In genomic region chr17:6172926-6173690, GRCm38 (mm10) we compare ENCODE assay signal across 8 mouse cellular contexts.
DNase-seq lines count a peak whose midpoint lies in the region; ATAC-seq and TF ChIP-seq lines count a peak whose summit lies in the region.

No protein-coding gene starts in this region.

- H3K9me3 ChIP-seq in G1E (replicated peaks): no peaks in the 10 kb centered on the region
- H3K9me3 ChIP-seq in megakaryocyte, embryonic 14.5 days: peaks cover 7% of the 10 kb centered on the region

- no peak overlapping the region for H3K4me3 ChIP-seq in G1E (ENCODE audit: low read depth, low read length)
- H3K4me3 ChIP-seq in embryonic fibroblast, embryonic 13.5 days (ENCODE audit: insufficient read depth, low read length): no peak overlapping the region
- H3K4me3 ChIP-seq in megakaryocyte, embryonic 14.5 days (replicated peaks): peak overlapping the region; percentile 82

- H3K27ac ChIP-seq in embryonic fibroblast, embryonic 13.5 days (ENCODE audit: insufficient read depth, low read length): peak overlapping the region; percentile 95

- peaks cover 3% of the 10 kb centered on the region for H3K4me1 ChIP-seq in G1E (ENCODE audit: insufficient read depth, low read depth, low read length)
- H3K4me1 ChIP-seq in embryonic fibroblast, embryonic 13.5 days (ENCODE audit: control insufficient read depth, insufficient read depth, low read length): peaks cover 15% of the 10 kb centered on the region
- peaks cover 34% of the 10 kb centered on the region for H3K4me1 ChIP-seq in megakaryocyte, embryonic 14.5 days

- H3K36me3 ChIP-seq in G1E (replicated peaks): peaks cover 5% of the 10 kb centered on the region
- H3K36me3 ChIP-seq in megakaryocyte, embryonic 14.5 days (replicated peaks; ENCODE audit: low read length): no peaks in the 10 kb centered on the region

- ATAC-seq in G1E (ENCODE audit: extremely low read depth, insufficient number of reproducible peaks, low FRiP score, poor library complexity, severe bottlenecking): peak; percentile 91

- TF ChIP-seq POLR2A in embryonic fibroblast, embryonic 13.5 days (IDR thresholded peaks at IDR 0.05; ENCODE audit: low read depth, low read length): 0 out of 2 replicates have a peak, but pooled peaks have one; percentile 11

- no peaks in the 10 kb centered on the region for H3K27me3 ChIP-seq in G1E (ENCODE audit: insufficient read depth, low read length)
- no peaks in the 10 kb centered on the region for H3K27me3 ChIP-seq in megakaryocyte, embryonic 14.5 days (replicated peaks)

- TF ChIP-seq CTCF in G1E (IDR thresholded peaks at IDR 0.05; ENCODE audit: low read depth, low read length): no peak
- no peak for TF ChIP-seq CTCF in embryonic fibroblast, embryonic 13.5 days (IDR thresholded peaks at IDR 0.05; ENCODE audit: borderline replicate concordance, insufficient read depth, low read length)

- peak; percentile 40 for DNase-seq in layer of hippocampus, adult 11-12 months (ENCODE audit: low spot score)
- no peak for DNase-seq in layer of hippocampus, postnatal 36 days
- no peak for DNase-seq in G1E (ENCODE audit: low spot score)
- peak; percentile 74 for DNase-seq in heart, postnatal 4 days
- peak; percentile 39 for DNase-seq in layer of hippocampus, adult 9-11 months
- no peak for DNase-seq in cerebellum, adult 9-11 months

Comparison
In these comparisons a context has a peak if more than half of its experiments do, and no peak if none do; other contexts are left out.
1. DNase-seq: peak in layer of hippocampus, adult 11-12 months (single experiment), heart, postnatal 4 days (single experiment) and layer of hippocampus, adult 9-11 months (single experiment); none in layer of hippocampus, postnatal 36 days (0 of 2), G1E (single experiment) and cerebellum, adult 9-11 months (single experiment).